Mouse (Mus musculus) left cerebral cortex, postnatal 14 days (tissue): ENCODE data around the gene Mrvi1. TPM values are rescaled to one million over a fixed set of nuclear protein-coding genes. Genes with fewer than 3 reads are reported as not detected.

ENCODE experiments used
- DNase-seq, 2 experiments: peaks; one replicate each; pipeline ENCODE4 v3.0.0; 2021 to 2022; ENCODE audit warnings: low spot score in 2 of 2, mixed read lengths in 1 of 2
- intact Hi-C: fragments of 180-260 bp; cut with DNase I; formaldehyde crosslinking; loops from one replicate; pipeline ENCODE4 v1.15.1; 2025
- total RNA-seq, 2 experiments: library from RNA; stranded (reverse); gene quantifications; 2 replicates each; pipeline ENCODE4 v1.2.3; 2021

Gene Mrvi1
- total RNA-seq, 2 experiments from 2014 or later, result 2.5 to 3.6 TPM

DNA sequence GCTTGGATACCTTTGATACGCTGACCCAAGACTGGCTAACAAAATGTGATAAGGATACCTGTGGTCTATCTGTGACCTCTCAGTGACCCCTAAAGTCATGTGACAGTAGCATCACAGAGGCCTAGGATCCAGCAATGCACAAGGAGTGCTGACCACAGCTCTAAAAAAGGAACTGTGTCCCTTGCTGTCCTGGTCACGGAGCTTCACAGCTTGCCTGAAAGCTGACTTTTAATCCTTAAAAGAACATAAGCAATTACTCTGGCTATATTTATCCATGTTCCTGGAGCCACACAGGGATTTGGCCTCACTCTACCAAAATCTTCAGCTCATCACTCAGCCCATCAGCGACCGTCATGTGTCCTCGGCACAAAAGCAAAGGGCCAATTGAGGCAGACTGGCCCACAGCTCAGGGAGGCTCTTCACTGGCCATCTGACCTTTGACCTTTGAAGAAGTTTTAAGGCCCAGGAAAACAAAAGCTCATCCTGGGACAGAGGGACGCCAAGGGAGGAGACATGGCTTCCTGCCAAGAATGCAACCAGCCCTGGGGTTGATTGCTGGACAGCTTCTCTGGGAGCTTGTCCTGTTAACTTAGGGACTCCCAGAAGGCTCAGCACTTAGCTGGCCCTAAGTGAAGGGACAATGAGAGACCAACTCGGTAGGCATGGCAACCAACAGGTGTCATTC lies 3.5 kb upstream of the Mrvi1 start:
- intact Hi-C loops, result no loop called here

GRCm38 (mm10) chr7:110983621-110984020 lies 1.4 kb upstream of the Mrvi1 start:
- intact Hi-C loops, result loop anchor here (5.0 kb wide), 1 partner anchor 34 kb away; no protein-coding TSS in a partner anchor
- no peak for DNase-seq

More for the DNA sequence above, 3.5 kb upstream of the Mrvi1 start:
- DNase-seq, result no peak

DNA sequence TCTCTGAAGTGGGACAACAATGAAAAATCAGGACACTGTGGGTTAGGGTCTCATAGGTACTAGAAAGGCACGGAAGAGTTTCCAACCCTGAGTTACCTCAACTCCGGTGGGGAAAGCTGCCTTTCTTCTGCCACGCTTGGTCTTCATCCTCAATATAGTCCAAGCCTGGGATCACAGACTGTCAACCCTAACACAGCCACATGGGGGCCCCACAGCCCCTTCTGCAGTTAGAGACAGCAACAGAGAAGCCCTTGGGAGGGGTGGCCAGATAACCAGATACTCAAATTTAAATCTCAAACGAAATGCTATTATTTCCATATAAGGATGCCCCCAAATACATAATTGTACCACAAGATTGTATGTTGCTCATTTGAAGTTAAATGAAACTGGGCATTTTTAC lies 503 bp upstream of the Mrvi1 start:
- intact Hi-C loops, result loop anchor here (5.0 kb wide), 1 partner anchor 35 kb away; no protein-coding TSS in a partner anchor
- DNase-seq, result peak; percentile 47 to 60

GRCm38 (mm10) chr7:110981036-110981435 lies 1.2 kb downstream of the Mrvi1 start:
- no peak for DNase-seq
- intact Hi-C loops, result loop anchor here (5.0 kb wide), 1 partner anchor 36 kb away; no protein-coding TSS in a partner anchor

DNA sequence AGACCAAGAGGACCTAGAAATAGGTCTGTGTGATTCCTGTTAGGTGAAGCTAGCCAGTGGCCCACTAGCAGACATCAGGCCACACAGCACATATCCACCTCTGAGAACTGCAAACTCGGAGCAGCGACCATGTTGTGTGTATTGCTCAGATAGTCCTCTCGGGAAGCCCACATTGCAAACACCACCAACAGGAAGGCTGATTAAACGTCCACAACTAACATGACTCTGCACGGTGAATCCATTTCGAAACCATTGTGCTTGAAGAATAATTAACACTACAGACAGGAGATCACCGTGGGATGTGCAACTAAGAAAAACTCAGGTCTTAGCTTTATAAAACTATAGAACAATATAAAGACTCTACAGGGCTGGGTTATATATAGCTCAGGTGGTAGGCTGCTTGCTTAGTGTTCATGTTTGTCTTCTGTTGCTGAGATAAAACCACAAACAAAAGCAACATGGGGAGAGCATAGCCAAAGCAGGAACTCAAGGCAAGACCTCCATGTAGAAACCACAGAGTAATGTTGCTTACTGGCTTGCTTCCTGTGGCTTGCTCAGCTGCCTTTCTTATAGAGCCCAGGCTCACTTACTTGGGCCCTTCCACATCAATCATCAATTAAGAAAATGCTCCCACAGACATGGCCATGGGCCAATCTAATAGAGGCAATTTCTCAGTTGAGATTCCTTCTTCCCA lies 4.4 kb downstream of the Mrvi1 start:
- intact Hi-C loops, result no loop called here
- no peak for DNase-seq

DNA sequence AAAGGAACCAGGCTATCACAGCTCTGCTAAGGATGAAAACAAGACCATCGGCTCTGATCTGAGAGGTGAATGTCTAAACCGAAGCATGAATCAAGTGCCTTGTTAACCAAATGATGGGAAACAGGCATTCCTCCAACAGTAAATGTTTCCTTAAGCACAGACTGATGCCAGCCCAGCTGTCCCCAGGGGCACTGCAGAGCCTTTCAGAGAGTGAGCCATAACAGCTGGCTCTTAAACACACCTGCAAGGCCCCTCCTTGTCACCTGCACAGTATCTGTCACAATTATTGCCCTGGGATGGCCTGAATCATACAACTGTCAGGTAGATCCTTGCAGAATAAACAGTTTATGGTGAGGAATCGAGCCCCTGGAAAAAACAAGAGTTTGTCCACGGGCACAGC lies 8.8 kb downstream of the Mrvi1 start:
- intact Hi-C loops, result no loop called here

DNA sequence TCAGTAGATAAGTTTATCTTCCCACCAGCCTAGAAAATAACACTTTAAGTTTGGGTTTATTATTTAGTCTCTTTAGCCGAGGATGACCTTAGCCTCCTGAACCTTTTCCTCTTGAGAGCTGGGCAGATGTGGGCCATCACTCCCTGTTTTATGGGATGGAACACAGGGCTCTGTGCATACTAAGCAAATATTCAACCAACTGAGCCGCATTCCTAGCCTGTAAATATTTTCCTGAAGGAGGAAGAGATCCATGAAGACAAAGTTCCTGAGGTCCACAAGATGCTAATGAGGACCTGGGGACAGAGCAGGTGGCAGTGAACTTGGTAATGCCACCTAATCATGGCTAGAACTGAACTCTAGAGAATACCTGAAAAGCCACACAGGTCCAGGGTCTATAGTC lies 9.5 kb downstream of the Mrvi1 start:
- intact Hi-C loops, result no loop called here

More for the DNA sequence above, 8.8 kb downstream of the Mrvi1 start:
- DNase-seq, result no peak

GRCm38 (mm10) chr7:110967373-110967772 lies 14.9 kb downstream of the Mrvi1 start:
- intact Hi-C loops, result no loop called here

More for the DNA sequence above, 9.5 kb downstream of the Mrvi1 start:
- DNase-seq, result no peak

GRCm38 (mm10) chr7:110966853-110967252 lies 15.4 kb downstream of the Mrvi1 start:
- DNase-seq, result no peak
- intact Hi-C loops, result no loop called here

More at GRCm38 (mm10) chr7:110967373-110967772, 14.9 kb downstream of the Mrvi1 start:
- no peak for DNase-seq

DNA sequence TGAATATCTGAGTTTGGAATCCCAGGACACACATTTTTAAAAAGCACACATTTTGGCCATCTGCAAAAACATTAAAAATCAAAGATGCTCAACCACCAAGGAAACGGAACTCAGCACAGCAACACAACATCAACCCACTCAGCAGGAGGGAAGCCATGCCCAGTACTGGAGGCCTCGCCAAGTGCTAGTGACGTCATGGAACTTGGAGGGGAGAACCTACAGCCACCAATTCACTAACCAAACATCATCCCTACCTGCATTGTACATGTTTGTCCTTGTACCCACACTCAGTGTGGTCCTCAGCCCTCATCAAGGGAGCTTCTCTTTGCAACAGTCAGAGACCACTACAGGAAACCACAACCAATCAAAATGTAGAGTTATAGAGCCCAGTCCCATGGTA lies 16.9 kb downstream of the Mrvi1 start:
- DNase-seq, result no peak
- intact Hi-C loops, result no loop called here

- intact Hi-C loops, result no loop called here
Measured at GRCm38 (mm10) chr7:110963655-110963997, 18.6 kb downstream of the Mrvi1 start.

DNA sequence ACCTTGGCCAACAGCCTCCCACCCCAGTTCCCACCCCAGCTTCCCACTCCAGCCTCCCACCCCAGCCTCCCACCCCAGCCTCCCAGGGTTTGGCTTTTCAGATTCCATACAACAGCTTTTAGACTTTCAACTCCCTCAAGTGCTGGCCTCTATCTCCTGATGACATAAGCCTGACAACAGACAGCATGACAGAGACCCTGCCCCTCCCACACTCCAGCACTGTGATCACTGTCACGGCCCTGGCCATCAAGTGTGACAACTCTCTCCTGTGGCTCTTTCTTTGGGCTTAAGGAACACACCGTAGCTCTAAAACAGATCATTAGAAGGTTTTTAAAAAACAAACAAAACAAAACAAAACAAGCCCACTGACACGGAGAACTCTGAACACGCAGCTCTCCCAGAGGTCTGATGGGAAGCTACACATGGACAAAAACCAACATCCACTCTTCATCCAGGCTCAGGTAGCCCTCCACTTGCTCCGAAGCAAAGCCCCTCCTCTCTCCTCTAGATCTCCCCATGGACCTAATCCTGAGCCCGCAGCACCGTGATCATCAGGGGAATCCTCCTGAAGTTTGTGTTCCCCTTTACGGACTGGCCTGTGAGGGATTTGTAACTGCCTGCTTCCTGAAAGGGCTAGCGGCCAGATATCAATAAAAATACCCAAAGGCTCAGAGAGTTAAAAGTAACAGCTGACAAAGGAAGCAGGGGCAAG lies 19.2 kb downstream of the Mrvi1 start:
- intact Hi-C loops, result no loop called here
- no peak for DNase-seq

More at GRCm38 (mm10) chr7:110963655-110963997, 18.6 kb downstream of the Mrvi1 start:
- DNase-seq, result no peak

GRCm38 (mm10) chr7:110962497-110962896 lies 19.8 kb downstream of the Mrvi1 start:
- DNase-seq, result no peak
- intact Hi-C loops, result no loop called here

DNA sequence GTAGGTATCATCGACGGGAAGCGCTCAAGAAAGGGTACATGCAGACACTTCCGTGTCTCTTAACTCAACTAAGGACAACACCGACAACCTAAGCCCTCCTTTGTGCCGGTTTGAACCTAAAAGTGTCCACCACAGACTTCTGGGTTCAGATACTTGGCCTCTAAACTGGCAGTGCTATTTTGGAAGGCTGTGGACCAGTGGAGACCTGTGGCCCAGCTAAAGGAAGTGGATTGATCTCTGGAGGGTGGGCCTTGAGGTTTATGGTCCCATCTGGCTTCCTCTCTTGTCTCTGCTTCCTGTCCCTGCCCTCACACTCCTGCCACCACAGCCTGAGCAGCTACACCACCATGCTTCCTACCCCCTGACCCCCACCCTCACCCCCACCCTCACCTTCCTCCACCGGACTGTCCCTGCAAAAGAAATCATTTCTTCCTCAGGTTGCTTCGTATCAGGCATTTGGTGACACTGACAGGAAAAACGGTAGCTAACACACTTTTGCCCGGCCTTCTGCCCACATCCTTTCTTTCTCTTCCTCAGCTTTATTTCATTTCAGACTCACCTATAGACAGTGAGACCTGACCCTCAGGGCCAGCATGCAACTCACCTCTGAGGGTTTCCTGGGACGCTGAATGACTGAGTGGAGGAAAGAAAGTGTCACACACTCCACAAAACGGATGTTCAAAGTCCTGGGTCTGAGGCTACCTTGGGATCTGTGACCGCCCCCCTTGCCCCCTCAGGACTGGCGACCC lies 25.7 kb downstream of the Mrvi1 start:
- no peak for DNase-seq
- intact Hi-C loops, result no loop called here

- intact Hi-C loops, result no loop called here
- DNase-seq, result no peak
Measured at GRCm38 (mm10) chr7:110955576-110955975, 26.7 kb downstream of the Mrvi1 start.

DNA sequence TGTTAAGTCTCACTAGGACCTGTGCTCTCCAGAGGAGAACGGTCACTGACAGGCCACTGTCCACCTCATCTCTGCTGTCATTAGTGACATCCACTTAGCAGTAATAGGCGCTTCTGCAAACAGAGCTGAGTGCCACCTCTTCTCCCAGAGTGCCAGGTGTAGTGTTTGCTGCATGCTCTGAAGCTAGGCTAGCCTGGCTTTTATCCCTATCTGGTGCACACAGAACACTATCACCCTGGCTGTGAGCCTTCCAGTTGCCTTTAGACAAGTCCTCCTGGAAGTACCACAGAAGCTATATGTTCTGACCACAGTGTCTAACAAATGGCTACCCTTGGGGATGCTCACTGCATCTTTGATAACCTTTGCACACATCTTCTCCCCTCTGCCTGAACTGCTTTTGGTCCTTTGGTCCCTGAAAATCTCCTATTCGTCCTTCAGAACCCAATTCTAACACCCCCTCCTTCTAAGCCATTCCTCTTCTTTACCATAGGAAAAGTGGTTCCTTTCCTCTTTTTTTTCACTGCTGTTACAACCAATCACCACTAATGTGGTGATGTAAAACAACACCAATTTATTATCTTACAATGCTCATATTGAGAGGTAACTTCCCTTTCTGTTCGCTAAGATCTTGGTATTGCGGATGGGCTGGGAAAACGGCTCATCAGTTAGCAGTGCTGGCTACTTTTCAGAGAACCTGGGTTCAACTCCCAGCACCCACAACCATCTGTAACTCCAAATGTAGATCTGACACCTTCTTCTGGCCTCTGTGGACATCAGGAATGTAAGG lies 28.0 kb downstream of the Mrvi1 start:
- intact Hi-C loops, result no loop called here
- DNase-seq, result no peak

DNA sequence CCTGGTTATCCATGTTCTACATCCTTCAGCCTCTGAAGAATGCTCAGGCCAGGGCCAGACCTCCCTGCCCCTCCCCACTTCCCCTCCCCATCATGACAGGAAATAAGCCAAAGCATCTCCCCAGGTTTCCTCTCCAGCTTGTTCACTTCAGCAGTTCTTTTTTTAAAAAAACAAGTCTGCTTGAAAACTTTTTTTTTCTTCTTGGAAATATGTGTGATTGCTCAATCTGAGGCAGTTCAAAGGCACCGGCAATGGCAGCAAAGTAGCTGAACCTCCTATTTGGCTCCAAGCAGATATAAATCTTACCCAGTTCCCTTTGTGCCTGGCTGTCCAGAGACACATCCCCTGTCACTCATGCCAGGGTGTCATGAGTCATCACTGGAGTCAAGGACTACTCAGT lies 29.1 kb downstream of the Mrvi1 start:
- intact Hi-C loops, result no loop called here
- DNase-seq, result no peak

- intact Hi-C loops, result no loop called here
- no peak for DNase-seq
Measured at GRCm38 (mm10) chr7:110950621-110950925, 31.7 kb downstream of the Mrvi1 start.
